Mouse (Mus musculus) stomach, embryonic 14.5 days (tissue): ENCODE measurements around the gene Mgat2. TPM values are rescaled to one million over a fixed set of nuclear protein-coding genes. Genes with fewer than 3 reads are reported as not detected.
A peak's percentile ranks its signal among the peaks of the same experiment; 100 is the strongest.

ENCODE experiments used
- ATAC-seq: fragments of 200-750 bp; cut with Nextera tagmentation; 2 replicates; pipeline ENCODE4 v1.8.0; 2017; ENCODE audit warnings: low read depth, moderate TSS enrichment; ENCODE audit not compliant: insufficient number of reproducible peaks, insufficient read depth, low FRiP score
- H3K27ac ChIP-seq: fragments of 300-500 bp; sonication (generic); 2 replicates; pipeline ENCODE4 v1.5.1; 2014; ENCODE audit warnings: mild to moderate bottlenecking, low read length, moderate library complexity, mixed read lengths
- H3K27me3 ChIP-seq: fragments of 300-500 bp; sonication (generic); 2 replicates; pipeline ENCODE4 v1.6.1; 2014; ENCODE audit warnings: low read length, control low read depth, mixed read lengths; ENCODE audit not compliant: control insufficient read depth, insufficient read depth
- H3K36me3 ChIP-seq: fragments of 300-500 bp; sonication (generic); 2 replicates; pipeline ENCODE4 v1.6.1; 2014; ENCODE audit warnings: mild to moderate bottlenecking, control low read depth, low read length, moderate library complexity, mixed read lengths; ENCODE audit not compliant: control insufficient read depth, insufficient read depth
- H3K4me1 ChIP-seq: fragments of 300-500 bp; sonication (generic); 2 replicates; pipeline ENCODE4 v1.6.1; 2014; ENCODE audit warnings: low read length, control low read depth, mixed read lengths; ENCODE audit not compliant: control insufficient read depth, insufficient read depth
- H3K4me2 ChIP-seq: fragments of 300-500 bp; sonication (generic); replicated peaks from 2 replicates; pipeline ENCODE4 v1.6.1; 2014; ENCODE audit warnings: low read depth, low read length, control low read depth
- H3K4me3 ChIP-seq: fragments of 300-500 bp; sonication (generic); 2 replicates; pipeline ENCODE4 v1.5.1; 2014; ENCODE audit warnings: low read depth, low read length, control low read depth
- H3K9ac ChIP-seq: fragments of 300-500 bp; sonication (generic); replicated peaks from 2 replicates; pipeline ENCODE4 v1.6.1; 2014; ENCODE audit warnings: low read depth, mild to moderate bottlenecking, control low read depth, low read length, moderate library complexity, mixed read lengths
- H3K9me3 ChIP-seq: fragments of 300-500 bp; sonication (generic); 2 replicates; pipeline ENCODE4 v1.6.1; 2016; ENCODE audit warnings: low read depth, low read length, control low read depth; ENCODE audit not compliant: control insufficient read depth
- WGBS: fragments of 180-500 bp; shearing (Covaris S2); extraction: QIAGEN DNeasy Blood & Tissue Kit; methylation state at CpG from one replicate; pipeline ENCODE4 v1.1.7; 2014; 5-methylcytosine and 5-hydroxymethylcytosine counted together
- polyA plus RNA-seq: library from polyadenylated mRNA; unstranded; fragments of >200 nt; fragmentation: Nextera tagmentation; extraction: Ambion mirVana; gene quantifications from 2 replicates; pipeline ENCODE4 v1.2.1, GENCODE M21; 2014

The Mgat2 gene
- polyA plus RNA-seq, 1 experiment from 2014 or later: 42.6 TPM

DNA sequence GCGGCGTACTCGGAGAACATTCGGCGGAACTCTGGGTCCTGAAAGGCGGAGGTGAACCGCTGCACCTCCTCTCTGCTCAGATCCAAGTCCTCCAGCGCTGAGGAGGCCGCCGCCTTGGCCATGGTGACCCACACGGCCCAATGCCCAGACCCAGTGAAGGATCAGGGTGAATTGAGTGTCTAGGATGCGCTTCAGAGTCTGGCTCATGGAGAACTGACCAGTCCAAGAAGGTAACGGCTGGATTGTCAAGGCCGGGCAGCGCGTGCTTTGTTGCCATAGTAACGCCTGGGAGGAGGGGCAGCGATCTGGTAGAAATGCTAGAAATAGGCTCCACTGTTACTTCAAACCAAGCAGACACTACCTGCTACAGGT, 14.2 kb downstream of the Mgat2 start, which contains the start of gene Dnaaf2:
TSS of gene Dnaaf2 (minus strand) at position 266 of the 372 bp plus-strand sequence.
- no peaks in the 10 kb centered on the region for H3K27me3 ChIP-seq
- H3K27ac ChIP-seq: peak within 1 kb of the TSS; percentile 91
- H3K4me1 ChIP-seq: peaks cover 11% of the 10 kb centered on the region; the same call in 1 of the 2 replicates
- H3K9me3 ChIP-seq: no peaks in the 10 kb centered on the region
- H3K9ac ChIP-seq: peak within 1 kb of the TSS; percentile 81
- peaks cover 25% of the 10 kb centered on the region for H3K36me3 ChIP-seq
- H3K4me2 ChIP-seq: peak within 1 kb of the TSS; percentile 81
- ATAC-seq: peak; percentile 25; the same call in 1 of the 2 replicates
- H3K4me3 ChIP-seq: peak within 1 kb of the TSS; percentile 95
- under 1% methylated on average over 18 of the region's 18 CpGs for WGBS

DNA sequence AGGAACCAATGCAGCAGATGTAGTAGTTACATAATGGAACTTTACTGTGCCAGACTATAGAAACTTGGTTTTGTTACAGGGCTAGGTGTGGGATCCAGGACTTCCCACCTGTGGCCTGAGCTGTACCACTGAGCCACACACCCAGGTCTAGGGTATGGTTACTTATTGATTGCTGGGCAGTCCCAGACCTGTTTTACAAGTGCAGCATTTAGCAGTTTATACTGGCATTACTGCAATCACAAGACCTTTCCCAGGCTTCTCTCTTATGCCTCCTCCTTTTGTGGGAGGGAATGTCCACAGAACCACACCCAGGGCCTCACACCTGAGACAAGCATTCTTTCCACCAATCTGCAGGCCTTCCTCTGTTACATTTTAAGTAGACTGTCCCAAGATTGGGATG, 15.0 kb downstream of the Mgat2 start:
- ATAC-seq: no peak
- Histone ChIP-seq H3K36me3 (peaks cover 29% of the 10 kb centered on the region), H3K27ac (no peak overlapping the region), H3K9ac (no peak overlapping the region), H3K4me3 (no peak overlapping the region), H3K4me2 (no peak overlapping the region; the same call in 1 of the 2 replicates), H3K4me1 (peaks cover 11% of the 10 kb centered on the region; the same call in 1 of the 2 replicates), H3K9me3 (no peaks in the 10 kb centered on the region), H3K27me3 (no peaks in the 10 kb centered on the region)

DNA sequence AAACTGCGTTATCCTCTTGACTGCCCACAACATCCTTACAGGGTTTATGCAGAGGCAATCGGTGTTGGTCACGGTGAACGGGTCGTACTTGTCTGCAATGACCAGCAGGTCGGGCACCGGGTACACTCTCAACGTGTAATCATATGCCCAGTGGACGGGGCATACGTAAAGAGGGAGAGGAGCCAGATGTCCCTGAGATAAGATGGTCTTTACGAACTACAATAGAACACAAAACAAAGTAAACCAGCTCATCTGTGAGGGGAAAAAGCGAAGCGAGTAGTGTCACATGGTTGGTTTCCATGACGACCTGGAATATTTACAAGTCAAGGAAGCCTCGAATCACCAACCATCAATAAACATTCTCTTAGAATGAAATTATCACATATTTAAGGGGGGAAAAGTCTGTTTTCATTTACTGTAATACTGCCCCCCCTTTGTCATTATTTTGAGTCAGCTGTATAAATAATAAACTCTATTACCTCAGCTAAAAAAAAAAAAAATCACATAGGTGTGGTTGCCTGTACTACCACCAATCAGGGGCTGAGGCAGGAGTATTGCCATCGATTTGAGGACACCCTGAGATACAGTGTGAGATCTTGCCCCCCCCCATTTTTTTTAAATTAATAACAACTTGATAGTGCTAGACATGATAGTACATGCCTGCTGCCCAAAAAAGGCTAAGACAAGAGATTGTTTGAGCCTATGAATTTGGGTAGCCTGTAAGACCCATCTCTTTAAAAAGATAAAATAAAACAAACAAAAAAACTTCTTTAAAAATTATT, 20.3 kb downstream of the Mgat2 start, which contains the start of gene Gm49384:
TSS of gene Gm49384 (minus strand) at position 216 of the 782 bp plus-strand sequence.
- H3K27me3 ChIP-seq: no peaks in the 10 kb centered on the region
- ATAC-seq: no peak
- WGBS: 81% methylated on average over 16 of the region's 16 CpGs
- H3K9me3 ChIP-seq: no peaks in the 10 kb centered on the region
- H3K27ac ChIP-seq: no peak within 1 kb of the TSS
- no peak within 1 kb of the TSS for H3K4me2 ChIP-seq
- H3K36me3 ChIP-seq: peaks cover 44% of the 10 kb centered on the region
- no peaks in the 10 kb centered on the region; the same call in 1 of the 2 replicates for H3K4me1 ChIP-seq
- H3K4me3 ChIP-seq: no peak within 1 kb of the TSS
- no peak within 1 kb of the TSS for H3K9ac ChIP-seq

DNA sequence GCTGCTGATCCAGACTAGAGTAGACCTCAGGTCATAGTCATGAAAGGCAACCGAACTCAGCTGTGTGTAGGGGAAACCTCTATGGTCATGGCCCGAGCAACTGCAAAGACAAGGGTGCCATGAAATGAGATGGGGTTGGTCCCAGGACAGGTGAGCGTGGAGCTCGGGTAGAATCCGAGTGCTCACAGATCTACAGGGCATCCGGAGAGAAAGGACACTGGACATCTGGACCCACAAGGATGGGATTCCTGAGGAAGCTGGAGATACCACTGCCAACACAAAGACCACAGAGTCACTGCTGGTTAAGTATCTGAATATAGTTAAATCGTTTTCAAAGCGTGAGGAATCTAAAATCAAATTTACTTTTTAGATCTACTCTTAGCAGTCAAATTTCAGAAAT, 23.4 kb downstream of the Mgat2 start:
- Histone ChIP-seq H3K4me2 (no peak overlapping the region), H3K9ac (no peak overlapping the region), H3K27ac (no peak overlapping the region), H3K36me3 (peaks cover 37% of the 10 kb centered on the region), H3K27me3 (no peaks in the 10 kb centered on the region), H3K4me3 (no peak overlapping the region), H3K4me1 (no peaks in the 10 kb centered on the region), H3K9me3 (no peaks in the 10 kb centered on the region)
- no peak for ATAC-seq
- 93% methylated on average over 8 of the region's 8 CpGs for WGBS

DNA sequence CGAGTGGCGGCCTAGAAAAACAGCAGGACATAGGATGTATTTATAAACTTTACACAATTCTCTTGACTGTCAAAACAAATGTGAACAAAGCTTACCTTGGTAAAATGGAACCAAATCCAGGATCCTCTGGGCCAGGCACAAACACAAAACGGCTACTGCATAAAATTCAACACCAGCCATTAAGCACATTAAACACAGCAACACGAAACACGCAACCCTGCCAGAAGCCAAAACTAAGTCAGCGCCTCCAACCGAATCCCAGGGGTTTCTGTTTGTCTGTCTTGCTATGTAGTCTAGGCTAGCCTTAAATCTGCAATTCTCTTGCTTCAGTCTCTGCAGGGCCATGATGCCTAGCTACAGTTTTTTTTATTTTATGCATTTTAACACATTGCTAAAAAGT, 24.0 kb downstream of the Mgat2 start:
- WGBS: 95% methylated on average over 7 of the region's 7 CpGs
- H3K9me3 ChIP-seq: no peaks in the 10 kb centered on the region
- H3K4me2 ChIP-seq: no peak overlapping the region
- no peak overlapping the region for H3K4me3 ChIP-seq
- H3K27ac ChIP-seq: no peak overlapping the region
- peaks cover 34% of the 10 kb centered on the region for H3K36me3 ChIP-seq
- H3K9ac ChIP-seq: no peak overlapping the region
- ATAC-seq: no peak
- H3K4me1 ChIP-seq: no peaks in the 10 kb centered on the region
- H3K27me3 ChIP-seq: no peaks in the 10 kb centered on the region

DNA sequence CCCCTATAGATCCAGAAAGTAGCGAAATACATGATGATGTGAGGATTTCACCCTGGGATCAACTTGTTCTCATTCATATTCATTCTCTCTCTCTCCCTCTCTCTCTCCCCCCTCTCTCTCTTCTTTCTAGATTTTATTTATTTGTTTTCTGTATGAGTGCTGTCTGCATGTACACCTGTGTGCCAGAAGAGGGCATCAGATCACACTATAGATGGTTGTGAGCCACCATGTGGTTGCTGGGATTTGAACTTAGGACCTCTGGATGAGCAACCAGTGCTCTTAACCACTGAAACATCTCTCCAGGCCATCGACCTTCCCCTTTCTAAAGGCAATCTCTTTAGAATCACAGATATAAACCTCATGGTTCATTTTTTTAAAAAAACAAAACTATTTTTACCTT, 24.6 kb downstream of the Mgat2 start:
- Histone ChIP-seq H3K27ac (no peak overlapping the region), H3K36me3 (peaks cover 32% of the 10 kb centered on the region), H3K4me2 (no peak overlapping the region), H3K9me3 (no peaks in the 10 kb centered on the region), H3K9ac (no peak overlapping the region), H3K4me3 (no peak overlapping the region), H3K4me1 (no peaks in the 10 kb centered on the region), H3K27me3 (no peaks in the 10 kb centered on the region)
- 88% methylated on average over 2 of the region's 2 CpGs for WGBS
- no peak for ATAC-seq

DNA sequence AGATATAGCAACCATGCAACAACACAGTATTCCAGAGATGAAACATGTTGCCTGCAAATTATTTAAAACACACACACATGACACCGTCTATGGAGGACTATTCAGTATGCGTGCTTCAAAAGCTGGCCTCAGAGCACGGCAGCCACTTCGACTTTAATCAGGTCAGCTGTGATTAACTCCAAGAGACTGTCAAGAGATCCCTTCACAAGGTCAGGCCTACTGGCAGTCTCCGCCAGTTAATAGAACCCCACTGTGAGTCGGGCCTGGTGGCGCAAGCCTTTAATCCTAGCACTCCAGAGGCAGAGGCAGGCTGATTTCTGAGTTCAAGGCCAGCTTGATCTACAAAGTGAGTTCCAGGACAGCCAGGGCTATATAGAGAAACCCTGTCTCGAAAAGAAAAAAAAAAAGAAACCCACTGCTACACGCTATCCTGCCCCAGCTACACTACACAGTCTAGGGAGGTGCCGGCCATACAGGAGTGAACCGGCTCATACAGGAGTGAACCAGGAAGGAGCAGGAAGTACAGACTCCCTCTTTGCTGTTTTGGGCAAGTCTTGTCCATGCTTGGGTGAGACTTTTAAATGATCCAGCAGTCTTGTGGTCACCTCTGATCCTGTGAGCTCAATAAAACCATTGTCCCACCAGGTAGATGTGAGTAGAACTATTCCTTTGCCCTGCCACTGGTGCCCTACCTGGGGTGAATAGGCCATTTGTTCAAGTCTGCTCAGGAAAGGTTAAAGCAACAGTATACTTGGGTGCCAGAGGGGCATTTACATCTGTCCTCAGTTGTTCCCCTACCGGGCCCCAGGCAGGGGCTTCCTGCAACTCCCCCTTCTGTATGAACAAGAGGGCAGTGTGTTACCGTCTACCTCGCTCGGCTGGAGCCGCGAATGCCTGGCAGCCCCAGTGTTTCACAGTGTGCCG, 26.4 kb downstream of the Mgat2 start:
- Histone ChIP-seq H3K9me3 (no peaks in the 10 kb centered on the region), H3K4me1 (no peaks in the 10 kb centered on the region), H3K4me2 (no peak overlapping the region), H3K27me3 (no peaks in the 10 kb centered on the region), H3K4me3 (no peak overlapping the region), H3K36me3 (peaks cover 37% of the 10 kb centered on the region), H3K9ac (no peak overlapping the region), H3K27ac (no peak overlapping the region)
- ATAC-seq: no peak
- WGBS: 89% methylated on average over 18 of the region's 18 CpGs

DNA sequence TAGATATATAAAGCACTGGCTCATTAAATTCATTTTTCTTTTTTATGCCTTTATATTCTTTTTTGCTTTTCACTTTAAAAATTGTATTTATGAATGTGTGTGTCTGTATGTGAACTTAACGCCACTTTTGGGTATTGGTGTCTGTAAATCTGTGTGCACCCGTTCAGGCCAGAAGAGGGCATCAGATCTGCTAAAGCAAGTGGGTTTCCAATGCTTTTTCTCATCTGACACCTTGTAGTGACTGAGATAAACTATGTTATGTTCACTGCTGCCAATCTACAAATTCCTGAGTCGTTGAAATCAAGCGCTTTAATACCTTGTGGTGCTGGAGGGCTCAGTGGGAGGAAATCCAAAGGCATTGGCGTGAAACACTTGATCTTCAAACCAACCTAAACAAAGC, 27.1 kb downstream of the Mgat2 start:
- WGBS: 79% methylated on average over 5 of the region's 5 CpGs
- Histone ChIP-seq H3K4me2 (no peak overlapping the region), H3K27ac (no peak overlapping the region), H3K9ac (no peak overlapping the region), H3K36me3 (peaks cover 36% of the 10 kb centered on the region), H3K4me1 (no peaks in the 10 kb centered on the region), H3K4me3 (no peak overlapping the region), H3K9me3 (no peaks in the 10 kb centered on the region), H3K27me3 (no peaks in the 10 kb centered on the region)
- no peak for ATAC-seq
